Mouse (Mus musculus) layer of hippocampus, postnatal 36 days (tissue): Measurements from ENCODE around the gene Rbfox3. TPM values are rescaled to one million over a fixed set of nuclear protein-coding genes. Genes with fewer than 3 reads are reported as not detected.

ENCODE experiments used
- DNase-seq, 2 experiments: peaks; one replicate each; pipeline ENCODE4 v3.0.0; 2022
- total RNA-seq, 2 experiments: library from RNA; stranded (reverse); gene quantifications; 2 replicates each; pipeline ENCODE4 v1.2.3; 2021

Rbfox3 gene
- total RNA-seq, 2 experiments from 2014 or later, result 266 to 269 TPM

DNA sequence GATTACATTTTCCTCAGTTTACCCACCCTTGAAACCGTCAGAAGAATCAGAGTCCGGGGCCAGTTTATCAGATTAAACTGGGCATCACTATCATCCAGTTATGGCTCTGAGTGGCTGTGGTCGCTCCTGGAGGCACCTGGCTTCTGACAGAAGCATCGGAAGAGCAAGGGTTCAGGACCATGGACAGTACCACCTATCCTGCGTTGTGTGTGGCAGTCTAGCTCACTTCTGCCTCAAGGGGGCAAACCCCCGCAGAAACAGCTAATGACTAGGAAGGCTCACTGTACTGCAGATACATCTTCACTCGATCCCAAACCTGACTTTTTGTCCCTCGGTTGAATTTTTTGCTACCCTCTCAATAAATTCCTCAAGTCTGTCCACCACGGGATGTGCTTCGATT lies 252.1 kb downstream of the Rbfox3 start:
- no peak for DNase-seq

DNA sequence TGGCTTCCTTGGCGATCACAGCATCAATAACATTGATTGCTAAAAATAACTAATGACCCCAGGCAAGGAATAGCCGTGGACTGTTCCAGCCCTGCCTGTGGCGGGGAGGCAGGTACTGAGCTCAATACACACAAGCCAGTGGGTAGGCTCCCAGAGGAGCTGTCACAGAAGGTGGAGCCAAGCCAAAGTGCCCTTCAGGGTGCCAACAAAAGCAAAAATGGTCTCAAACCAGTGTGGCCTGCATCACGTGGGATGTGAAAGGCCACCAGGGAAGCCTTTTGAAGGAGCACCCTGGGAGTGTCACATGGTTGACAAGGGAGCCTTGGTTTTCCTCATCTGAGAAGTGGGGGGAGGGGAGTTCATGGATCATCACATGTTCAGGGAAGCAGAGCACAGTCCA lies 255.6 kb downstream of the Rbfox3 start:
- no peak for DNase-seq

- DNase-seq, result no peak
Observed at GRCm38 (mm10) chr11:118653521-118654318, 257.7 kb downstream of the Rbfox3 start.

- DNase-seq, result peak; percentile 37 to 47
Observed at GRCm38 (mm10) chr11:118652401-118653240, 258.8 kb downstream of the Rbfox3 start.

- DNase-seq, result no peak
Observed at GRCm38 (mm10) chr11:118648369-118648768, 263.0 kb downstream of the Rbfox3 start.

- no peak for DNase-seq
Observed at GRCm38 (mm10) chr11:118646864-118647263, 264.5 kb downstream of the Rbfox3 start.

- no peak for DNase-seq
Observed at GRCm38 (mm10) chr11:118645158-118645557, 266.2 kb downstream of the Rbfox3 start.

DNA sequence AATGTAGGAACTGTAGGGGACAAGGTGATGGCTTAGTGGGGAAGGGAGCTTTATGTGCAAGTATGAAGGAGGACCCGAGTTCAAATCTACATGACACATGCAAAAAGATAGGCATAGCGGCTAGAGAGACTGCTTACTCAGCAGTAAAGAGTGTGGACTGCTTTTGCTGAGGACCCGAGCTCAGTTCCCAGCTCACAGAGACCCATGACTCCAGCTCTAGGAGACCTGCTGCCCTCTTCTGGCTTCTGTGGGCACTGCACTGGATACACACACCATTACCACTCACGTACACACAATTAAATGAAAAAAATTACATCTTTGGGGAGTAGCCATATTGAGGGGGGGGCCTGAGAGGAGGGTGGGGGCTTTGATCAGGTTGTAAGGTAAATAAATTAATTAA lies 270.7 kb downstream of the Rbfox3 start:
- DNase-seq, result no peak

- no peak for DNase-seq
Observed at GRCm38 (mm10) chr11:118637718-118638117, 273.7 kb downstream of the Rbfox3 start.

- no peak for DNase-seq
Observed at GRCm38 (mm10) chr11:118634647-118635046, 276.8 kb downstream of the Rbfox3 start.

DNA sequence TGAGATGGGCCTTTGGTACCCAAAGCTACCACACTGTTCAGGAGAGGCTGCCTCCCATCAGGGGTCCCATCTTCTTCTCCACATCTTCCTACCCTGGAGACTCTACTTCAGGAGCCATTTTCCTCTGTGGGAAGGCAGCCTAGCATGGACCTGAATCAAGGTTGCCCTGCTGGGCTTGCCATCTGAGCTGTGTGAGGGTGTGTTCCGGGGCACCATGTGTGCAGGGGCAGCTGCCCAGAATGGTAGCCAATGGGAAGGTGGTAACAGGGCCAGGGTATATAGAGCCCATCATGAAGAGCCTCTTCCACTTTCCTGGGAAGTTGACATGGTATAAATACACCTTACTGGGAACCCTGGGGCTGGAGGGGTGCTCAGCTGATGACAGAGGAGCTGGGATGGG lies 281.7 kb downstream of the Rbfox3 start:
- no peak for DNase-seq

DNA sequence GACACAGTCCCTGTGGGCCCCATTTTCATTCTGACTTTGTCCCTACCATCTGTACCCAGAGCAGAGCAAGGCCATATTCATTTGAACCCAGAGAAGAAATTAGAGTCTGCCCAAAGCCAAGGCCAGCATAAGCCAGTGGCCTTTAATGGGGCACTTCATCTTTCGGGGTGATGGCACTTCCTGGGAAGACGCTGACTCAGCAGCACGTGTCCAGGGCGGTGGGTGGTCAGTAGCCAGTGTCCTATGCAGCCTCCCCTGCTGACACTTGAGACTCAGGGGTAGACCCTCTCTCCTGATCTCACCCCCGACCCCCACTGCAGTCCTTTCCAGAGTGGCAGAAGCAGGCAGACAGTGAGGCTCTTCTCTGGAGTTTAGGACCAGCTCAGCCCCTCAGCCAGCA lies 283.9 kb downstream of the Rbfox3 start:
- no peak for DNase-seq

DNA sequence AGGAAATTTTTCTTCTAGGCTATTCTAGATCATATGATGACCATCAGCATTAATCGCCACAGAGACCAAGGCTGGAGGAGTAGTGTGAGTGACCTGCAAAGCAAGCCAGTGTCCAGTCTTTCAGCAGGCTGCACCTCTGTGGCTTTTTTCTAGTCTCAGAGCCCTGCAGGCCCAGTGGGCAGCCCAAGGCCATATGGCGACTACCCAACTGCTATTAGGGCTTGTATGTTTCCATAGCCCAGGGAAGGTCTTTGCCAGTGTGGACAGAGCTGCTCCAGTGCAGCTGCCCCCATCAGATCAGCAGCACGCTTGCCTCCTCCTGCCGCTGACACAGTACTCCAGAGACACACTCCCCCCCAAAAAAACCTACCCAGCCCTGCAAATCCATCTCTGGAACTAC lies 290.5 kb downstream of the Rbfox3 start:
- DNase-seq, result no peak

GRCm38 (mm10) chr11:118614126-118614525 lies 297.3 kb downstream of the Rbfox3 start:
- DNase-seq, result no peak

GRCm38 (mm10) chr11:118610128-118610527 lies 301.3 kb downstream of the Rbfox3 start:
- DNase-seq, result no peak

DNA sequence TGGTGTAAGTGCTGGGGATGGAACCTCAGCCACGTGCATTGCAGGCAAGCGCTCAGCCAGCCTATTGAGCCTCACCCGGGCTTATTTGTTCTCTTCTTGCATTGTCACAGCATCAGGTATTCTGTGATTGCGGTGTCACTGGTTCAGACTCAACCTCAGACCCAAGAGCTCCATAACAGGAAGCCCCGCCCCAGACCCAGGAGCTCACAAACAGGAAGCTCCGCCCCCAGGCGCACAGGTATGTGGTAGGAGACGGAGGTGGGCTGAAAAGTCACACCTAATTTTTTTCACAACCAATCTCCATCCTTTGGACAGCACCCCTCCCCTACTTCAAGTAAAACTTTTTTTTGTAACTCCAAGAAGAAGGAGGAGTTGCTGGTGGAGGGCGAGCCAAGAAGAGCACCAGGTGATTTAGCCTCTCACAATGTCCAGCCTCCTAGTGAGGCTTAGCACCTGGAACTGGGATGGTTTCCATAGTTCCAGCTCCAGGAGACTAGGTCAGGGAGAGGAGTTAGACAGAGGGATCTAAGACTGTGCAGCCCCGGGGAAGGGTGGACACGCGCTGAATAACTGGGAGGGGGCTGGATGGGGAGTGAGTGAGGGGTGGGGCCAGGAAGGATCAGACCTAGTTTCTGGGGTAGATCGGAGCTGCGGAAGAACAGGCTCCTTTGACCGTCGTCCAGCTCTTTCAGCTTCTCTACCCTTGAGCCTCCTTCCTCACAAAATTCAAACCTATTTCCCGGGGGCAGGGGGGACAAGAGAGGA lies 302.0 kb downstream of the Rbfox3 start:
- DNase-seq, result no peak

GRCm38 (mm10) chr11:118607927-118608326 lies 303.5 kb downstream of the Rbfox3 start:
- no peak for DNase-seq

DNA sequence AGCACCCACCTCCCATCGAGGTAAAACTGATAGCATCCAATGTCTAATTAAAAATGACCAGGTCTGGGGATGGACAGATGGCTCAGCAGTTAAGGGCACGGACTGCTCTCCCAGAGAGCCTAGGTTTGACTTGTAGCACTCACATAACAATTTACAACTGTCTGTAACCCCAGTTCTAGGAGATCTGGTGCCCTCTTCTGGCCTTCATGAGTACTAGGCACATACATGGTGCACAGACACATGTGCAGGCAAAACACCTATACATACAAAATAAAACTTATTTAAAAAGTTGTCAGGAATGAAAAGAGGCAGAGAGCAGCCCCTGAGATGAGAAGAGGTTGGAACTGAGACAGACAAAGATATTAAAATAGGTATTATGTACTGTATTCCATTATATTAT lies 305.8 kb downstream of the Rbfox3 start:
- no peak for DNase-seq

GRCm38 (mm10) chr11:118604206-118604605 lies 307.2 kb downstream of the Rbfox3 start:
- DNase-seq, result no peak

DNA sequence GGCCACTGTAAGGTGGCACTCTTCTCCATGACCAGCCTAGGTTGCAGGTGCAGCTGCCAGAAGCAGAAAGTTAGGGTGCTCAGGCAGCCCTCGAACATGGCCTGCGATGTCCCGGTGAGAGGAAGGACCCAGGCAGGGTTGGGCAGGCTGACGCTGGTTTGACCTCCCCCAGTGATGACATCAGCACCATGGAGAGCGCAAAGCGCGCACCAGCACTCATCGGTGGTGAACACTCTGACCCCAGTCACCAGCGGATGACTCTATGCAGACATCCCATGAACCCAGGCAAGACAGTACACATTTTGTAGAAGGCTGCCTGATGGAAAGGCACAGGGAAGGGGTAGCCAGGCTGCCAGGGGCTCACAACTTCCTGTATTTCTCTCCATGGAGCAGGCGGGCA lies 308.3 kb downstream of the Rbfox3 start:
- no peak for DNase-seq

DNA sequence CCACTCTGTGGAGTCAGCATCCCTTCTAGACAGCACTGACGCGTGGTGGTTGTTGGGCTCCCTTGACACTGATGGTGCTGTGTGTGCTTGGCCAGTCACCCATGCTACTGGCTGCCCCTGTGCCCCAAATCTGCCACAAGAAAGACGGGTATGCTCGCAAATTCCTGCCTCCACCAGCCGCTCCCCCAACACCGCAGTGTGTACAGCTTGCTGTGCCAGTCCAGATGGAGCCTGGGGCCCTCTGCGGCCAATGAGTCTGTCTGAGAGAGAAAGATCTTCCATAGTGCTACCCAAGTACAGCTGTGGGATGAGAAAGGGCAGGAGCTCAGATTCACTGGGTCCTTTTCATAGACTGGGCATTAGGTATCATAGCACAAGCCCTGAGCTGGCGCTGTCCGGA lies 309.9 kb downstream of the Rbfox3 start:
- DNase-seq, result no peak

DNA sequence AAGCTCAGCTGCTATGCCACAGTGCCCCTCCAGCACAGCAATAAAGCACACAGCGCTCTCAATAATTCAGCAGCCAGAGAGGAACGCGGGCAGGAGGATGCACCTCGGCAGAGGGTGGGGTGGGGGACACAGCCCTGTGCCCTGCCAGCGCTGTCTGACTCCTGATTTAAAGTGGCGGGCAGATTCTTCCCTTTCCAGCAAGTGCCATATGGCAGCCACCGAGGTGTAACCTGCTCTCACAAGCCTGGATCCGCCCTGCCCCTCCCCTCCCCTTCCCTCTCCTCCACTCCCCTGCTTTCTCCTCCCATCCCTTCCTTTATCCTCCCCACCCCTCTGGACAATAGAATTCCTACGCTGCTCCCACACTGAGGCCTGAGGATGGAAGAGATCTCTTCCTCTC lies 311.2 kb downstream of the Rbfox3 start:
- no peak for DNase-seq

DNA sequence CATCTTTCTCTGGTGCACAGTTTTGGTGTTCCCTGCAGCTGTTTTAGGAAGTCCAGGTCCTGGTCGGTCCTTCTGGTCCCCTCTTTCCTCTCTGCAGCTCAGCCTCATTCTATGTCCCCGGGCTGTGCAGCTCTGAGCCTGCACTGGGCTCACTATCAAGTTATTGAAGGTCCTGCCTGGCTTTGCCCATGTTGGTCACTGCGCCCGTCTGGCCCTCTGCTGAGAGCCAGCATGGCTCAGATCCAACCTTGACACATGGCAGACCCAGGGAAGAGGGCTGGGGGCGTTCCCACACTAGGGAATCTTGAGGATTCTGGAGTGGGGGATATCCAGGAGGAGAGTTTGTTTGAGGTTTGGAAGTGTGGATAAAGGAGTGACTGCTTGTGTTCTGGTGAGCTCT lies 312.7 kb downstream of the Rbfox3 start:
- DNase-seq, result no peak
